Mouse (Mus musculus) right cerebral cortex, postnatal 14 days (tissue): ENCODE data around the gene Batf2.
"Not testable (repeated sequence)": the region's sequence is repeated elsewhere in the genome, so short reads cannot be mapped to it uniquely, and the experiment has no call there.

Experiments used
- DNase-seq: peaks from one replicate; pipeline ENCODE4 v3.0.0; 2022

Gene Batf2

DNA sequence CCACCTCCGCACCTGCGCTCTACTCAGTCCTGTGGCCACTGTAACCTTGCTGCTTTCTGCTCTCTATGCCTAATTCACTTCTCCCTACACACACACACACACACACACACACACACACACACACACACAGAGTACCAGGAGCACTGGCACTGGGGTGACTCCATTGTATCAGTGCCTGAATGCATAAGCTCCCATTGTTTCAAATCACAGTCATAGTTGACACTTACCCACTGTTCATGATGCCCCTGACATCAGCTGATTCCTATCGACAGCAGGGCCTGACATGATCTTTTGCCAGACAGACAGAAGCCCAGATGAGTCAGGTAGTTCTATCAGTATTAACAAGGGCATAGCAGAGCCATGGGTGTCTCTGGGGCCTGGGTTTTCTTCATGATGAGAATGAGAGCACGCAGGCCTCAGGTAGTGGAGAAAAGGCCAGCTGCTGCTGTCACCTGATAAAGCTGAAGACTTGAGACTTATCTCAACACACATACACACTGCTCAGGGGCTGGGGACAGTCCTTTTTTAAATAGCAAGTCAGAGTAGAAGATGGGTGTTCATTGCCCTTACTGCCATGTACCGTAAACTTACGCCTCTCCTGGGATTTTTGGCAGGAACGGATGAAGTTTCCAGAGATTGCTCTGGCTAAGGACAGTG lies 8.5 kb upstream of the Batf2 start:
- DNase-seq, result no peak

DNA sequence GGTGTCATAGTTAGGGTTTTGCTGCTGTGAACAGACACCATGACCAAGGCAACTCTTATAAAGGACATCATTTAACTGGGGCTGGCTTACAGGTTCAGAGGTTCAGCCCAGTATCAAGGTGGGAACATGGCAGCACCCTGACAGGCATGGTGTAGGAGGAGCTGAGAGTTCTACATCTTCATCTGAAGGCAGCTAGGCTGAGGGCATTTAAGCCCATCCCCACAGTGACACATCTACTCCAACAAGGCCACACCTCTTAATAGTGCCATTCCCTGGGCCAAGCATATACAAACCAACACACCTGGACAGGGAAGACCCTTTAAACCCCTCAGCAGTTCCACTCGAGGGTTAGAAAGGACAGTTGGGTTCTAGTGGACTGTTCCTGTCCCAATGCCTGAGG lies 7.6 kb upstream of the Batf2 start:
- DNase-seq, result not testable (repeated sequence)

DNA sequence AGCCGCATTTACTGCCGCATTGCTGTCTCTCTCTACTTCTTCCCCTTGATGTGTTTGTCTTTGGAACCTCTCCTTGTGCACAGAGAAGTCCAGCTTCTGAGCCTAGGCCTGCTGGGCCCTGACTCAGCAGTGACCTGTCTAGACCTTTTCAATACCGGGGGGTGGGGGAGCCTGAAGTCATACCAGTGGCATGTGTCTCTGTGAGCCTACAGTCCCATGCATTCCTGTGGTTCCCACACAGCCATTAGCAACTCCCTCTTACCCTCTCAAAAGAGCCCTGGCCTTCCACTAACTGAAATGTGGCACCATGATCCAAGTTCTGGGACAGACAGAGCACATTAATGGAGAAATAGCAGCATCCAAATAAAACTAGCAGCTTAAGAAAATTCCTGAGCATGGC lies 4.4 kb upstream of the Batf2 start:
- DNase-seq, result no peak

DNA sequence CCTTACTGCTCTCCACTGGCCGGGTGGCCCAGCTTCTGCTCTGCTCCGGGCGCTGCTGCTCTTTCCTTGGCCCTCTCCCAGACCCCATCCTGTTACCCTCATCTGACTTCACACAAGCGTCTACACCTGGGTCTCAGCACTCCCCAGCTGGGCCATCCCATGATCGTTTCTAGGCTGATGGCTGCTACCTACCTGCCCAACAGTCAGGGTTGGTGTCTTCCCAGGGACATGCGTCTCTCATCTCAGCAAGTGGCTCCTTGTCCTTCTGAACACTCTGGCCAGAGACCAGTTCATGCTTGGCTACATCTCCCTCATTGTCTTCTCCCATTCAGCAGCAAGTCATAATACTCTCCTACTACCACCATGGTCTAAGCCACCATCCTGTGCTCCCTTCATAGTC lies 1.1 kb upstream of the Batf2 start:
- DNase-seq, result no peak

DNA sequence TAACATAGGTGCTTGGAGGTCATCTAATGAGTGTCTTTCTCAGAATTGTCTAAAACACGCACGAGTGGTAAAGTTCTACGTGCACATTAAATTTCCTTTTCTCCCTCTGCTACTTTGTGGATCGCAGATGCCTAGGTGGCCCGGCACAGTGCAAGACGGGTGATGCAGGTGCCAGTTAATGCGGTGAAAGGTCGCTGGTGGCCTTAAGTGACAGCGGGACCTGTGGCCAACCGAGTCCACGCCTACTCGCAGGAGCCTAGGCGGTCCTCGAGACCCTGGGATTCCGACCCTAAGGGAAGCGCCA lies 457 bp upstream of the Batf2 start:
- no peak for DNase-seq

DNA sequence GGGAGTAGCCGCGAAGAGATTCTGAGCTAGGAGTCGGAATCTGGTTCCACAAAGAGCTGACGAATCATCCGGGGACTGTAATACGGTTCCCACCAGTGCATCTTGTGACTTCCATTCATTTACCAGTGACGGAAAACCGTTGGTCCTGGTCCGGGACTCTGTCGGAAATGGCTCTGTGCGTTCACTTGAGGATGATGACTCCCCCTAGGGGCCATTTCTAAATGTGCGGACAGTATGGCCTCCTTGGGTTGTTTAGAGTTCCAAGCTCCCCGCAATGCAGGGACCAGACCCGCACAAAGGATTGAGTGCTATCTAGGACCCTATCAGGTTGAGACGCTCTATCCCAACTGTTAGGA lies 589 bp downstream of the Batf2 start, which contains the start of gene Arl2:
Gene Arl2, minus strand, starts transcription at position 155 of the 356 bp plus-strand sequence.
- DNase-seq, result peak; percentile 74

DNA sequence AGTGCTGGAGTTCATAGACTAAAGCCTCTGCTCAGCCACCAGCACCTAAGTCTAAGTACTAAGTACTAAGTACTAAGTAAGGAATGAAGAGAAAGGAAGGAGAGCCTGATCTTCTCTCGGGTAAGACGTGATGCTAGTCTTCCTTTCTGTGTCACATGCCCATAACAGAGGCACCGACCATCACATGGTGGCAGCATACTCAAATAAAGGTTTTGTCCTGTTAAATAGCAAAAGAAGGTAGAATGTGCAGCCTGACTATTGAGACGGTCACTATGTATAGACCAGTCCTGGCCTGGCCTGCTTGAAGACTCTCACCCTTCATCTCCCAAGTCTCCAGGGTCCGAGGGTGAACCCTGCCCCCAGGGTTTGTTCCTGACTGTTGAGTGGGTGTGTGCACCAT lies 4.1 kb downstream of the Batf2 start:
- DNase-seq, result no peak

DNA sequence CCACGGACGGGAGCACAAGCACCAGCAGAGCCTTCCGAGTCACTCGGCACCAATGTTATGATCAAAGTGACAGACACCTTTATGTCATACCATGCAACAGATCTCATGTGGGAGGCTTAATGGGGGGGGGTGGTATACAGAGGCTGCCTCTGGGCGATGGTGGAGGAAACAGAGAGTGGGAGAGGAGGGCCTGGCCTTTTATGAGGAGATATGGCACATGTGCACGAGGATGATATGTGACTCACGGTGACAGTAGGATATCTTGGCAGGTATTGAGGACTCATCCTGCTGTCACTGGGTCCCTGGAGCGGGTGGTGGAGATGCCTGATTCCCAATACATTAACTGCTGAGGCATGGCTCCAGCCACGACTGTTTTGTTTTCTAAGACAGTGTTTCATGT lies 14.4 kb downstream of the Batf2 start:
- no peak for DNase-seq

DNA sequence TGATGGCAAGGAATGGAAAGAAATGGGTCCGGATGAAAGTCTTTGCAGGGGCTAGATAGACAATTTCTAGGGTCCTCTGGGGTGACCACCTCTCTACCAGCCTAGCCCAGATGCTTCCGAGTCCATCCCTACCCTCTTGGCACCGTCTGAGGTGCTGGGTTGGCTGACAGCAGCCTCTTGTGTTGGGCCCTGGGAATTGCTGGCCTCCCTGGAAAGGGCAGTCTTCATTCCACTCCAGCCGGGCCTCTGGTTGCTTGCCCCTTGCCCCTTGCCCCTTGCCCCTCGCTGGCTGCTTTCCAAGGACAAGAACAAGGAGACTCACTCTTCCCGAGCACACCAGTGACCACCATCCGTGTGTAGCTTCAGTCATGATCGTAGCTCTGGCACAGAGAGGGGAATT lies 15.6 kb downstream of the Batf2 start:
- no peak for DNase-seq

DNA sequence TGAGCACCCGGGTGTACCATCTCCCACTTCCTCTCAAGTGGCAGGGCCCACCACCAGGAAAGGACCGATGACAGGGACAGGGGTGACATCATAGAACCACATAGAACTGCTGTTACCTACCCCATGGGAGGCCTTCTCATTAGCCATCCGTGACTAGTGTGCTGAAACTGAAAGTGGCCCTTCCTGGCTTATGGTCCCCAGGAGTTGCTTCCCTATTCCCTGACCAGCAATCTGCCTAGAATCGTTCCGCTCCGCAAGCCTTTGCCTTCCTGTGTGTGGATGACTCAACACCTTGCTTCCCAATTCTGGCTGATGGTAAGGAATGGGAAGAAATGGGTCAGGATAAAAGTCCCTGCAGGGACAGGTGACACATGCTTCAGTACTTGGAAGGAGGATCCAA lies 16.4 kb downstream of the Batf2 start:
- no peak for DNase-seq

DNA sequence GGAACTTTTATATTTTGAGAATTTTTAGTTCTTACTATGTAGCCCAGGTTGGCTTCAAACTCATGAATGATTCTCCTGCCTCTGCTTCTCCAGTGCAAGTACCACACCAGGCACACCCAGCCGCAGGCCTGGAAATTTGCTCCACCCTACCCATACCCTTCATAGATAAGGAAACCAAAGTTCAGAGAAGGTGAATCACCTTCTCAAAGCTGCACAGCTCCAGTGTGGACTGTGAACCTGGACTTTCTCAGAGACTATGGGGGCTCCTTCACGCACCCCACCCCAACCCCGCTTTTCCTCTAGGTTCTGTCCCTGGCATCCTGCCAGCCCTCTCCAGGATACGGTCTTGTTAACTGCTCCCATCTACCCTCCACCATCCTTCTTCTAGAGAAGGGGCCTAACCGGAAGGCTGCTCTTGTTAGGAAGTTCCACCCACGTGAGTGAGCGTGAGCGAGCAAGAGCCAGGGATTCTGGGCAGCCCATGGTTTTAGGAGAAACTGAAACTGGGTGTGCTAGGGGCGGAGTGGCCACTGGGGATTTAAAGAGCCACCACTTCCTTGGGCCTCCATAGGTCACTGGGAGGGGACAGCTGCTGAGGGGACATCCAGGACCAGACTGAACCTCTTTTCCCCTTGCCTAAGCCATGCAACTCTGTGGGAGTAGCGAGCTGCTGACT lies 23.2 kb downstream of the Batf2 start:
- no peak for DNase-seq

DNA sequence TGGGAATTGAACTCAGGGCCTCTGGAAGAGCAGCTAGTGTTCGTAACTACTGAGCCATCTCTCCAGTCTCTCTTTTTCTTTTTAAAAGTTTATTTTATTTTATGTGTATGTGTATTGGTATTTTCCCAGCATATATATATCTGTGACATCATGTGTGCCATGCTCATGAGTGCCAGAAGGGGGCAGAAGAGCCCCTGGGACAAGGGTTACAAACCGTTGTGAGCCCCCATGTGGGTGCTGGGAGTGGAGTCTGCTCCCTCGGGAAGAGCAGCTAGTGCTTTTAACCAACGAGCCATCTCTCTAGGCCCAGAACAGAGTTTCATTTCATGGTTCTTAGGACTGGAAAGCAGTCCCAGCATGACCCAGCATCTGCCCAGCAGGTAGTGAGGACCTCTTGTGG lies 26.0 kb downstream of the Batf2 start:
- no peak for DNase-seq

DNA sequence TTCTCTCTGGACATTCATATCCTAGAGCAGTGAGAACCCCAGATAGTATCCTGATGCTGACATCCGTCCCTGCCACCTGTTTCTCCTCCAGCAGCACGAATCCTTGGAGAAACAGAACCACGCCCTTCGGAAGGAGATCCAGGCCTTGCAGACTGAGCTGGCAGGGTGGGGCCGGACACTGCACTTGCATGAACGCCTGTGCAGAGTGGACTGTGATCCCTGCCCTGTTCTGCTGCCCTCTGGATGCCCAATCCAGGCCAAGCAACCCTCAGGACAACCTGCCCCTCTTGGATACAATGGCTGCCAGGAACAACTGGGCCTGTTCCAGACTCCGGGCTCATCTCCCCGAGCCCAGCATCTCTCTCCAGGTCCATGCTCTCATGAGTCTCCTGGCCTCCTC lies 30.4 kb downstream of the Batf2 start:
- DNase-seq, result no peak

DNA sequence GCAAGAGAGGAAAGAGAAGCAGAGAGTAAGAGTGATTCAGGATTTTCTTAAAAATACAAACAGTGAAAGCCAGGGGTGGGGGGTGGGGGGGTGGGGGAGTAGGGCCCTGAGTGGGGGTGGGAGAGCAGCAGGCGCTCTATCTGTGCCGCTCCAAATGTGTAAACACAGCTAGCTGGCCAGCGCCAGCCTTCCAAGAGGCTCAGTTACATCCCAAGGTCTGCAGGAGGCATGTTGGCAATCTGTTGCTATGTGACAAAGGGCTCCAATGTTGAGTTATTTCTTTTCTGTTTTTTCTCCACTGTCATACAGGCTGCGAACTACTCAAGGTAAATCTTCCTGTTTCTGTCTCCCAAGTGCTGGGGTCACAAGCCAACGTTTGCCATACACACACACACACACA lies 34.0 kb downstream of the Batf2 start:
- no peak for DNase-seq

DNA sequence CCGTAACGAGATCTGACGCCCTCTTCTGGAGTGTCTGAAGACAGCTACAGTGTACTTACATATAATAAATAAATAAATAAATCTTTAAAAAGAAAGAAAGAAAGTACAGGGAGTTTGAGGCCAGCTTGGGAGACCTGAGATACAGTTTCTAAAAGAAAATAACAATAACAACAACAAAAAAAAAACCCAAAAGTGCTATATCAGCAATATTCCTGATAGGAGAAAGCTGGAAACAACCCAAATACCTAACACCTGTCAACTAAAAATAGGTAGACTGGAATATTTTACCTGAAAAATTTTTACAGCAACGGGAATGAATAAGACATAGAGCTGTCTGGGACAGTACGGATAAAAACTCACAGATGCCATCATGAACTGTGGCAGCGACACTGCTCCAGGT lies 38.0 kb downstream of the Batf2 start:
- DNase-seq, result no peak

DNA sequence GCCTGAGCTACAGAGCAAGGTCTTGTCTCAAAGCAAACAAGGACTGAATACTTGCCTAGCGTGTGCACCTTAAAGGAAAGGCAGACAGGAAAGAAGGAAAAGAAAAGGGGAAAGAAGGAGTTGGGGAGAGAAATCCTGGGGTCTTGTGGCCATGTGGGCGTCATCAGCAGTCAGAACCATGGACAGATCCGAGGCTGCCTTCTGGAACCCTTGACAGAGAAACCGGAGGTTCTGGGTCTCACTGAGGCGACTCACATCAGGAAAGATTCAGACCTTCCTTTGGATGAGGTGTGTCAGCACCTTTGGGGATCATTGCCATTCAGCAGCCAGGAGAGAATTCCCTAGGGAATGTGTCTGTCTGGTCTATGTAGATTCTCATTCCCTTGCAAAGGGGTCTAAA lies 40.8 kb downstream of the Batf2 start:
- no peak for DNase-seq

DNA sequence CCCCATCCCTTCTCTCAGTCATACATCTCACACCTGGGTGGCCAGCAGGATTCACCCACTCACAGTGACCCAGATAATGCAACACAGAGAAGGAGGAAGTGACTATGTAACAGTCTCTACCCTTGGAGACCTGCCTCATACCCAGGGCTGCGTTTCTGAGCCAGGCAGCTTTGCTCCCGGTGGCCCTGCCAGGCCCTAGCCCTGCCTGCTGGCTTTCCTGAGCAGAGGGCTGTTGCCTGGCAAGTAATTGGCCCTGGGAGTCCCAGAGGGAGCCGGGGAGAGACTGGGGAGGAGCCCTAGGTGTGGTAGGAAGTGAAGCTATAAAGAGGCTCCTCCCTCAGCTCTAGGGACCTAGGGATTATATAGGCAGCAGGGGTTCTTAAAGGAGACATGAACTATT lies 41.8 kb downstream of the Batf2 start:
- DNase-seq, result no peak

DNA sequence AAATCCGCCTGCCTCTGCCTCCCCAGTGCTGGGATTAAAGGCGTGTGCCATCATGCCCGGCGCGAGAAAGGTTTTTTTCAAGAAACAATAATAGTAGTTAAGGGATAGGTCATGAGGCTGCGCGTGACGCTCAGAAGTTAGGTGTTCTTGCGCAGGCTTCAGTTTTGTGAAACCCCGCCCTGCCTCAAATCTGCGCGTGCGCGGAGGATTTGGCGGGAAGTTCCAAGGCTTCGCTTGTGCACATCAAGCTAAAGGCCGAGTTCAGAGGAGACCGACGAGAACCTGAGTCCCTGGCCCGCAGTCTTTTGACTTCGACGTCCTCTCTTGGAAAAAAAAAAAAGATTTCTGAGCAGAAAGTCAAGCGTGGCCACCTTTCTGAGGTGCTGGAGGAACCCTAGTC lies 43.3 kb downstream of the Batf2 start, which contains the start of gene Majin:
Gene Majin, plus strand, starts transcription at position 258 of the 400 bp plus-strand sequence.
- DNase-seq, result no peak

DNA sequence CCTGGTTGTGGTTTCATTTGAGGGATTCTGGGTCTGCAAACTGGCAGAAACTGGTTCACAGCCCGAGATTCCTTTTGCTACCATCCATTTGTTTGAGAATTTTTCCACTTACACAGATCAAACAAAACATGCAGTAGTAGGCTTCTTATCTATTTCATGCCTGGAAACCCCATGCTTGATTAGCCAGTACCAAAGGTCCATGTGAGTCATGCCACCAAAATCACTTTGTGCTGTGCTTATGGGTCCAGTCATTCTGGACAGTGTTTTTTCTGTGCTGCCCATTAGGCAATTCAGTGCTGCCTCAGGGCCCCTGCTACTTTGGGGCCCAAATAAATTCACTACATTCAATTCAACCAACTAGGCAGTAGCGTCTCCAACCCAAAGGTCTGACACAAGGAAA lies 63.5 kb downstream of the Batf2 start:
- DNase-seq, result no peak

DNA sequence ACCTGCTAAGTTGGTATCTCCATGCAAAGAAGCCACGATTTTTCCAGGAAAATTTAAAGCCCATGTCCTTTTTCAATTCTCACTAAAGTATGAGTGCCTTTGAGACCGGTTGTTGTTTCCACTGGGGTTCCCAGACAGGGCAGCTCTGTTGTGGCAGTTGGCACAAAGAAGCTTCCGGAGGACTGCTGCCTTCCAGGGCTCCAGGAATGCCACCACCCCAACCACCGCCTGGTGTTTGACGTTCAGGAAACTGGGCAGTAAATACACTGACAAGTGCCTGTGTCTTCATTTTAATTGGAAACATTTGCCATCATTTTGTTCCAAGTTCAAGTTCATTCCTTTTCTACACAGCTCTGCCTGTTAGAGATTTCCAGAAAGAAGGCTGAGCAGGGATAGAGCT lies 65.9 kb downstream of the Batf2 start:
- no peak for DNase-seq

DNA sequence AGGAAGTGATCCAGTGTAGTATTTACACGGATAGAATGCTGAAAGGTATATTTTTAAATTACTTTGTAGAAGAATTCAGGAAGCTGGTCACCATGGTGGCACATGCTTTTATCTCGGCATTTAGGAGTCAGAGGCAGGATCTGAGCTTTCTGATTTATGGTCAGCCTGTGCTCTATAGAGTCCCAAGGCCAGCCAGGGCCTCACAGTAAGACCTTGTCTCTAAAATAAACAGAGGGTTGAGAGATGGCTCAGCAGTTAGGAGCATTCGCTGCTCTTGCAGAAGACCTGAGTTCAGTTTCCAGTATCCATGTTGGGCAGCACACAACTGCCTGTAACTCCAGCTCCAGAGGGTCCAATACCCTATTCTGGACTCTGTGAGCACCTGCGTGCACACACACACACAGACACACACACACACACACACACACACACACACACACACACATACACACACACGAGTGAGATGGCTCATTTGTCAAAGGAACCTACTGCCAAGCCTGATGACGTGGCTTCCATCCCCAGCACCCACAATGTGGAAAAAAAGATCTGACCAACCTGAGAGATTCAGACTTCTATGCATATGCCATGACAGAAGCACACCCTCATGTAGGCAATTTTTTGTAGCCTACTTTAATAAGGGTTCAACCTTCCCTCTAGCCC lies 75.4 kb downstream of the Batf2 start:
- no peak for DNase-seq

DNA sequence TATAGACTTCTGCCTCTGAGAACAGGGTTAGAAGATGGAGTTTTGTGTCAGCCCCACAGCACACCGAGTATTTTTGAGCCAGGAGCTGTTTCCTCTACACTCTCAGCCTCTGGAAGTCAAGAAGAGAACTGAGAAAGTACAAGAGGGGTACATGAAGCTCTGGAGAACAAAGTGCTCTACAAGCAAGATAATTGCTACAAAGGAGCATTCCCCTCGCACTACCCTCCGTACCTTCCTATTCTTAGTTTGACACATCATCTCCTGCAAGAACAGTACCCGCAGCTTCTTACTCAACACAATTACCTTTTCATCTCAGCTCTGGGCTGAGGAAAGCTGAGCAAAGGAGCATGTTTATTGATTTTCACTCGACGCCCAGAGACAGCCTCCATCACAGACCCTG lies 77.8 kb downstream of the Batf2 start:
- DNase-seq, result no peak
